Mouse (Mus musculus): ENCODE measurements at regions not wholly inside any gene's neighbourhood (a gene's known extent, or its start where the extent isn't known, plus 50 kb on each side); places are given as distances from the start of the nearest gene placed in this dataset.

GRCm38 (mm10) chr6:89235416-89236075 is 126.9 kb downstream of the Plxna1 start:
- Histone ChIP-seq H3K36me3 (ENCODE audit: control insufficient read depth, insufficient read depth, low read length) (no peaks in the 10 kb centered on the region), H3K4me3 (ENCODE audit: extremely low read depth, insufficient read depth, insufficient read length) (no peak overlapping the region), H3K27me3 (ENCODE audit: control insufficient read depth, insufficient read depth, low read length) (peaks cover 4% of the 10 kb centered on the region; the same call in 1 of the 2 replicates), H3K4me1 (ENCODE audit: control insufficient read depth, insufficient read depth, insufficient read length) (no peaks in the 10 kb centered on the region), H3K27ac (ENCODE audit: insufficient read depth, low read length) (no peak overlapping the region)
- 23% methylated on average over 27 of the region's 27 CpGs for WGBS
- no peak for TF ChIP-seq CTCF (IDR thresholded peaks at IDR 0.05; ENCODE audit: extremely low read depth, insufficient read depth, insufficient read length, insufficient replicate concordance)
- no peak for TF ChIP-seq POLR2A (IDR thresholded peaks at IDR 0.05; ENCODE audit: low read depth, low read length)
- no peak for DNase-seq (ENCODE audit: low read depth in 1 of 2, low spot score in 2 of 2)

- DNase-seq (ENCODE audit: low read depth in 1 of 2, low spot score in 2 of 2): no peak
These were observed 126.2 kb downstream of the Plxna1 start for GRCm38 (mm10) chr6:89236226-89236625.

GRCm38 (mm10) chr6:89236892-89237646 is 125.4 kb downstream of the Plxna1 start:
- Histone ChIP-seq H3K27me3 (ENCODE audit: control insufficient read depth, insufficient read depth, low read length) (peaks cover 4% of the 10 kb centered on the region; the same call in 1 of the 2 replicates), H3K36me3 (ENCODE audit: control insufficient read depth, insufficient read depth, low read length) (no peaks in the 10 kb centered on the region), H3K4me3 (ENCODE audit: extremely low read depth, insufficient read depth, insufficient read length) (no peak overlapping the region), H3K4me1 (ENCODE audit: control insufficient read depth, insufficient read depth, insufficient read length) (no peaks in the 10 kb centered on the region), H3K27ac (ENCODE audit: insufficient read depth, low read length) (no peak overlapping the region)
- 80% methylated on average over 10 of the region's 10 CpGs for WGBS
- DNase-seq (ENCODE audit: low read depth in 1 of 2, low spot score in 2 of 2): no peak
- TF ChIP-seq CTCF (IDR thresholded peaks at IDR 0.05; ENCODE audit: extremely low read depth, insufficient read depth, insufficient read length, insufficient replicate concordance): no peak
- TF ChIP-seq POLR2A (IDR thresholded peaks at IDR 0.05; ENCODE audit: low read depth, low read length): no peak

More at GRCm38 (mm10) chr6:89236226-89236625, 126.2 kb downstream of the Plxna1 start:
- Histone ChIP-seq H3K36me3 (ENCODE audit: control insufficient read depth, insufficient read depth, low read length) (no peaks in the 10 kb centered on the region), H3K27ac (ENCODE audit: insufficient read depth, low read length) (no peak overlapping the region), H3K27me3 (ENCODE audit: control insufficient read depth, insufficient read depth, low read length) (peaks cover 4% of the 10 kb centered on the region; the same call in 1 of the 2 replicates), H3K4me3 (ENCODE audit: extremely low read depth, insufficient read depth, insufficient read length) (no peak overlapping the region), H3K4me1 (ENCODE audit: control insufficient read depth, insufficient read depth, insufficient read length) (no peaks in the 10 kb centered on the region)
- TF ChIP-seq CTCF (IDR thresholded peaks at IDR 0.05; ENCODE audit: extremely low read depth, insufficient read depth, insufficient read length, insufficient replicate concordance) (no peak), POLR2A (IDR thresholded peaks at IDR 0.05; ENCODE audit: low read depth, low read length) (no peak)
- WGBS: 34% methylated on average over 8 of the region's 8 CpGs

- no peak for DNase-seq (ENCODE audit: low read depth in 1 of 2, low spot score in 2 of 2)
- H3K4me3 ChIP-seq (ENCODE audit: extremely low read depth, insufficient read depth, insufficient read length): no peak overlapping the region
- no peak for TF ChIP-seq POLR2A (IDR thresholded peaks at IDR 0.05; ENCODE audit: low read depth, low read length)
- no peak for TF ChIP-seq CTCF (IDR thresholded peaks at IDR 0.05; ENCODE audit: extremely low read depth, insufficient read depth, insufficient read length, insufficient replicate concordance)
- no peak overlapping the region for H3K27ac ChIP-seq (ENCODE audit: insufficient read depth, low read length)
- H3K36me3 ChIP-seq (ENCODE audit: control insufficient read depth, insufficient read depth, low read length): no peaks in the 10 kb centered on the region
- peaks cover 4% of the 10 kb centered on the region; the same call in 1 of the 2 replicates for H3K27me3 ChIP-seq (ENCODE audit: control insufficient read depth, insufficient read depth, low read length)
- no peaks in the 10 kb centered on the region for H3K4me1 ChIP-seq (ENCODE audit: control insufficient read depth, insufficient read depth, insufficient read length)
- whole genome bisulfite sequencing: 84% methylated on average over 14 of the region's 14 CpGs
These were observed 123.5 kb downstream of the Plxna1 start for GRCm38 (mm10) chr6:89238871-89239270.

- Histone ChIP-seq H3K27ac (ENCODE audit: insufficient read depth, low read length) (no peak overlapping the region), H3K4me3 (ENCODE audit: extremely low read depth, insufficient read depth, insufficient read length) (no peak overlapping the region), H3K4me1 (ENCODE audit: control insufficient read depth, insufficient read depth, insufficient read length) (no peaks in the 10 kb centered on the region), H3K27me3 (ENCODE audit: control insufficient read depth, insufficient read depth, low read length) (peaks cover 4% of the 10 kb centered on the region; the same call in 1 of the 2 replicates), H3K36me3 (ENCODE audit: control insufficient read depth, insufficient read depth, low read length) (no peaks in the 10 kb centered on the region)
- DNase-seq (ENCODE audit: low read depth in 1 of 2, low spot score in 2 of 2): no peak
- TF ChIP-seq POLR2A (IDR thresholded peaks at IDR 0.05; ENCODE audit: low read depth, low read length) (no peak), CTCF (IDR thresholded peaks at IDR 0.05; ENCODE audit: extremely low read depth, insufficient read depth, insufficient read length, insufficient replicate concordance) (no peak)
- 56% methylated on average over 8 of the region's 8 CpGs for WGBS
These were observed 122.9 kb downstream of the Plxna1 start for GRCm38 (mm10) chr6:89239511-89239910.

GRCm38 (mm10) chr6:89240168-89240705 is 122.2 kb downstream of the Plxna1 start:
- 11% methylated on average over 4 of the region's 4 CpGs for WGBS
- peaks cover 4% of the 10 kb centered on the region; the same call in 1 of the 2 replicates for H3K27me3 ChIP-seq (ENCODE audit: control insufficient read depth, insufficient read depth, low read length)
- no peaks in the 10 kb centered on the region for H3K36me3 ChIP-seq (ENCODE audit: control insufficient read depth, insufficient read depth, low read length)
- no peaks in the 10 kb centered on the region for H3K4me1 ChIP-seq (ENCODE audit: control insufficient read depth, insufficient read depth, insufficient read length)
- no peak for DNase-seq (ENCODE audit: low read depth in 1 of 2, low spot score in 2 of 2)
- H3K4me3 ChIP-seq (ENCODE audit: extremely low read depth, insufficient read depth, insufficient read length): no peak overlapping the region
- no peak overlapping the region for H3K27ac ChIP-seq (ENCODE audit: insufficient read depth, low read length)
- TF ChIP-seq POLR2A (IDR thresholded peaks at IDR 0.05; ENCODE audit: low read depth, low read length): no peak
- no peak for TF ChIP-seq CTCF (IDR thresholded peaks at IDR 0.05; ENCODE audit: extremely low read depth, insufficient read depth, insufficient read length, insufficient replicate concordance)

Measured in spleen, adult 2 months (tissue).